Mouse (Mus musculus) hindbrain, embryonic 11.5 days (tissue): ENCODE measurements around the gene Celf2. TPM values are rescaled to one million over a fixed set of nuclear protein-coding genes. Genes with fewer than 3 reads are reported as not detected.
A peak's percentile ranks its signal among the peaks of the same experiment; 100 is the strongest.

Source experiments
- ATAC-seq: fragments of 200-750 bp; cut with Nextera tagmentation; 2 replicates; pipeline ENCODE4 v1.8.0; 2017; ENCODE audit warnings: mild to moderate bottlenecking, moderate TSS enrichment, moderate library complexity; ENCODE audit not compliant: low FRiP score
- DNase-seq: peaks from one replicate; pipeline ENCODE4 v3.0.0-alpha.2; 2015; ENCODE audit warnings: low spot score
- H3K27ac ChIP-seq: fragments of 300-500 bp; sonication (generic); 2 replicates; pipeline ENCODE4 v1.5.1; 2014; ENCODE audit warnings: mild to moderate bottlenecking, low read depth, low read length
- H3K27me3 ChIP-seq: fragments of 300-500 bp; sonication (generic); 2 replicates; pipeline ENCODE4 v1.6.1; 2014; ENCODE audit warnings: mild to moderate bottlenecking, low read length, moderate library complexity, mixed read lengths; ENCODE audit not compliant: control insufficient read depth, insufficient read depth
- H3K36me3 ChIP-seq: fragments of 300-500 bp; sonication (generic); 2 replicates; pipeline ENCODE4 v1.6.1; 2014; ENCODE audit warnings: mild to moderate bottlenecking, low read length, moderate library complexity, mixed read lengths; ENCODE audit not compliant: control insufficient read depth, insufficient read depth
- H3K4me1 ChIP-seq: fragments of 300-500 bp; sonication (generic); replicated peaks from 2 replicates; pipeline ENCODE4 v1.6.1; 2014; ENCODE audit warnings: low read length, mixed read lengths; ENCODE audit not compliant: control insufficient read depth, insufficient read depth
- H3K4me2 ChIP-seq: fragments of 300-500 bp; sonication (generic); replicated peaks from 2 replicates; pipeline ENCODE4 v1.6.1; 2014; ENCODE audit warnings: mild to moderate bottlenecking, low read depth, low read length
- H3K4me3 ChIP-seq: fragments of 300-500 bp; sonication (generic); 2 replicates; pipeline ENCODE4 v1.5.1; 2014; ENCODE audit warnings: low read depth, low read length
- H3K9ac ChIP-seq: fragments of 300-500 bp; sonication (generic); 2 replicates; pipeline ENCODE4 v1.6.1; 2014; ENCODE audit warnings: low read depth, low read length
- H3K9me3 ChIP-seq: fragments of 300-500 bp; sonication (generic); 2 replicates; pipeline ENCODE4 v1.6.1; 2016; ENCODE audit warnings: low read length; ENCODE audit not compliant: control insufficient read depth
- WGBS: fragments of 180-500 bp; shearing (Covaris S2); extraction: QIAGEN DNeasy Blood & Tissue Kit; methylation state at CpG from one replicate; pipeline ENCODE4 v1.1.7; 2014; 5-methylcytosine and 5-hydroxymethylcytosine counted together
- polyA plus RNA-seq: library from polyadenylated mRNA; unstranded; fragments of >200 nt; fragmentation: Nextera tagmentation; extraction: Ambion mirVana; gene quantifications from 2 replicates; pipeline ENCODE4 v1.2.1, GENCODE M21; 2014

Celf2 gene
- polyA plus RNA-seq, 1 experiment from 2014 or later = 82.4 TPM

DNA sequence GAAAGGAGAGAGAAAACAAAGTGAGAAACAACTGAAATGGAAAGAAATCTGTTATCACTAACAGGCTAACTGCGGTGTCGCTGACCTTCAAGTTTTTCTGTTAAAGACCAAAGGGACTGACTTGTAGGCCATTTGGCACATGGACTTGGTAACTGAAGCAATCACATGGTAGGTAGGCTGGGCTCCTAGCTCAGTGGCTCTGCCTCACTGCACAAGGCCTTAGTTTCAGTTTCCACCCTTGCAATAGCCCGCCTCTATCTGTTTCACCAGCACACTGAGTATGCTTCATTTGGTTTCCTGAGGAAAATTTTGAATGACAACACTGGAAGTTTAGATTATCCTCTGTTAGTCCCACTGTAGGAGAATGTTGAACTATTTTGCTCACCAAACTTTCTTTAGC, 948.6 kb downstream of the Celf2 start:
- no peak for ATAC-seq
- DNase-seq = no peak
- Histone ChIP-seq H3K27me3 (no peaks in the 10 kb centered on the region), H3K36me3 (no peaks in the 10 kb centered on the region), H3K4me1 (no peaks in the 10 kb centered on the region), H3K9me3 (no peaks in the 10 kb centered on the region), H3K9ac (no peak overlapping the region), H3K27ac (no peak overlapping the region), H3K4me3 (no peak overlapping the region), H3K4me2 (no peak overlapping the region)
- 98% methylated on average over 3 of the region's 3 CpGs for WGBS

DNA sequence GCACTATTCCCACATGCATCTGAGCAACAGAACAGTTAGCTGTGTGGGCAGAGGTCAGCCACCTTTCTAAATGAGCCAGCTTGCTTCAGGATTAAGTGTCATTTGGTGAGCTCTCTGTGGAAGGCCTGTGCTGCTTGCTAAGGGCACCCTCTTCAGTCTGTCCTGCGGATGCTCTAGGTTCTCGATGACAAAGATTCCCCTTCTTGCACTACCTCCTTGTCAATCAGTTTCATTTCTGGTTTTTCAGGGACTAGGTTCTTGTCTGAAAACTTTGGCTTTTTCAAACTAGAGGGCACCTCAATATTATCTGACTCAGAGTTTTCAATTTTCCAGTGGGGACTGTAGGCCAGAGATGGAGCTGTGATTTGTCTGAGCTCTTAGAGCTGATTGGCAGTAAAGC, 949.8 kb downstream of the Celf2 start:
- no peaks in the 10 kb centered on the region for H3K36me3 ChIP-seq
- H3K9me3 ChIP-seq = no peaks in the 10 kb centered on the region
- no peak overlapping the region for H3K4me3 ChIP-seq
- no peaks in the 10 kb centered on the region for H3K27me3 ChIP-seq
- 97% methylated on average over 2 of the region's 2 CpGs for WGBS
- no peak overlapping the region for H3K9ac ChIP-seq
- no peaks in the 10 kb centered on the region for H3K4me1 ChIP-seq
- ATAC-seq (no peak), DNase-seq (no peak)
- no peak overlapping the region for H3K27ac ChIP-seq
- no peak overlapping the region for H3K4me2 ChIP-seq

GRCm38 (mm10) chr2:6558303-6559254, 950.8 kb downstream of the Celf2 start:
- Histone ChIP-seq H3K36me3 (0 out of 2 replicates have a peak, but pooled peaks cover 2% of the 10 kb centered on the region), H3K4me1 (no peaks in the 10 kb centered on the region), H3K4me3 (no peak overlapping the region), H3K9me3 (no peaks in the 10 kb centered on the region), H3K9ac (no peak overlapping the region), H3K27me3 (no peaks in the 10 kb centered on the region), H3K27ac (no peak overlapping the region), H3K4me2 (no peak overlapping the region)
- no peak for ATAC-seq
- no peak for DNase-seq
- 85% methylated on average over 14 of the region's 14 CpGs for WGBS

- 0 out of 2 replicates have a peak, but pooled peaks cover 3% of the 10 kb centered on the region for H3K36me3 ChIP-seq
- no peaks in the 10 kb centered on the region for H3K9me3 ChIP-seq
- no peak overlapping the region for H3K4me3 ChIP-seq
- no peaks in the 10 kb centered on the region for H3K4me1 ChIP-seq
- H3K9ac ChIP-seq = no peak overlapping the region
- no peak for DNase-seq
- ATAC-seq = no peak
- WGBS = 93% methylated on average over 3 of the region's 3 CpGs
- H3K27ac ChIP-seq = no peak overlapping the region
- H3K4me2 ChIP-seq = no peak overlapping the region
- H3K27me3 ChIP-seq = no peaks in the 10 kb centered on the region
Observed at GRCm38 (mm10) chr2:6557749-6558148, 951.6 kb downstream of the Celf2 start.

DNA sequence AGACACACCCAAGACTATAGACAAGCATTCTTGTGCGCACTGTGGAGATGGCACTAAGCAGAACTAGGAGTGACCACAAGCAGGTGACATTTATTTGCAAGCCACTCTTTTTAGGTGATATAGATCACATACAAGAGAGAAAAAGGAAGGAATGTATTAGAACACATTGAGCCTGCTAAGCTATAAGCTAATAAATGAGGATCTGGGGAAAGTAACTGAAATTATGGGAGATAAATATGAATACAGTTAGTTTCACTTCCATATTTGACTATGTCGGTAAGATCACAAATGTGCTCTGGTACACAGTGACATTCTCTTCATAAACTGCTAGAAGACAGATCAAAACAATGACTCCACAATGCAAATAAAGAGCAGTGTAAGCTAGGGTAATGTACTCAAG, 952.5 kb downstream of the Celf2 start:
- ATAC-seq = no peak
- Histone ChIP-seq H3K27ac (no peak overlapping the region), H3K27me3 (no peaks in the 10 kb centered on the region), H3K4me1 (no peaks in the 10 kb centered on the region), H3K36me3 (0 out of 2 replicates have a peak, but pooled peaks cover 3% of the 10 kb centered on the region), H3K4me3 (no peak overlapping the region), H3K9ac (no peak overlapping the region), H3K9me3 (no peaks in the 10 kb centered on the region), H3K4me2 (no peak overlapping the region)
- DNase-seq = no peak
- 90% methylated on average over 2 of the region's 2 CpGs for WGBS

GRCm38 (mm10) chr2:6553656-6554055, 955.7 kb downstream of the Celf2 start:
- DNase-seq (no peak), ATAC-seq (no peak)
- no peak overlapping the region for H3K4me3 ChIP-seq
- H3K27me3 ChIP-seq = no peaks in the 10 kb centered on the region
- H3K27ac ChIP-seq = no peak overlapping the region
- H3K4me2 ChIP-seq = no peak overlapping the region
- no peaks in the 10 kb centered on the region for H3K9me3 ChIP-seq
- H3K4me1 ChIP-seq = no peaks in the 10 kb centered on the region
- no peak overlapping the region for H3K9ac ChIP-seq
- 0 out of 2 replicates have a peak, but pooled peaks cover 3% of the 10 kb centered on the region for H3K36me3 ChIP-seq
- WGBS = 72% methylated on average over 7 of the region's 7 CpGs

DNA sequence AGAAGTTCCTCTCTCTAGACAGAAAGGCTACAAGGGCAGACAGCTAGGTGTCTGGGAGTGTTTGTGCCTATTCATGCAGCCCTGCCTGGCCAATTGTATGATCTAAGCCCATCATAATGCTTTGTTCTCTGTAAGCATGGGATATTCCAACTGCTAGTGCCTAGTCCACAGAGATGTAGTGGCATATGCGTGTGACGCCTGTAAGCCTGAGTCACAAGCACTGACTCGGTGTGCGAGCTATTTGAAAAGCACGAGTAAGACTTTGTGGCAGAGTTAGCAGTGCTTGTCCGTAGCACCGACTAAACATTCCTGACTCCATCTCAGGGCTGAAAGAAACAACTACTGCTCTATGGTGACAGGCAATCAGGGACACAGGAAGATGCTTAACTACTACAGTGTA, 960.1 kb downstream of the Celf2 start:
- no peak overlapping the region for H3K27ac ChIP-seq

GRCm38 (mm10) chr2:6547139-6547664, 962.2 kb downstream of the Celf2 start:
- Histone ChIP-seq H3K27ac (peak overlapping the region; percentile 92), H3K9me3 (no peaks in the 10 kb centered on the region), H3K9ac (peak overlapping the region; percentile 50), H3K4me2 (no peak overlapping the region), H3K4me3 (no peak overlapping the region), H3K36me3 (no peaks in the 10 kb centered on the region), H3K27me3 (no peaks in the 10 kb centered on the region), H3K4me1 (0 out of 2 replicates have a peak, but pooled peaks cover 4% of the 10 kb centered on the region)
- ATAC-seq (peak; percentile 88), DNase-seq (peak; percentile 68)
- WGBS = 27% methylated on average over 9 of the region's 9 CpGs

More for the DNA sequence above, 960.1 kb downstream of the Celf2 start:
- Histone ChIP-seq H3K36me3 (0 out of 2 replicates have a peak, but pooled peaks cover 3% of the 10 kb centered on the region), H3K4me3 (no peak overlapping the region), H3K9me3 (no peaks in the 10 kb centered on the region), H3K9ac (no peak overlapping the region), H3K4me2 (no peak overlapping the region), H3K27me3 (no peaks in the 10 kb centered on the region), H3K4me1 (0 out of 2 replicates have a peak, but pooled peaks cover 4% of the 10 kb centered on the region)
- DNase-seq (no peak), ATAC-seq (no peak)
- WGBS = 90% methylated on average over 7 of the region's 7 CpGs
